Mouse (Mus musculus): ENCODE measurements at regions not wholly inside any gene's neighbourhood (a gene's known extent, or its start where the extent isn't known, plus 50 kb on each side); places are given as distances from the start of the nearest gene placed in this dataset.

DNA sequence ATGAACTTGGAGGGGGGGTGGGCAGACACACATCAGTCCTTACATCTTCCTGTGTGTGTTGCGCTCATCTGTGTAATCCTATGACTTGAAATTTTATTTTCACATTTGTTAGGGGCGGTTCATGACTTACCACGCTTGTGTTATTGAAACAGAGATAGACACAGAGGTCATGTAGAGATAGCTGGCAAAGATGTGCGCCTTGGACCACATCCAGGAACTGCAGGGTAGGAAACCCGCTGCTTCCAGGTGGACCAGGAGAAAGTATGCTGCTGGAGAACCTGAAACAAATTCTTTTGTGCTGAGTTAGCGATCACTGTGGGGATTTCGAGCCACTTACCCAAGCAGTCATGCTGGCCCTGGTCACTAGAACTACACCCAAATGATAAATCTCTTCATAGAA lies 89.1 kb downstream of the Kcnj2 start:
- no peak for DNase-seq

DNA sequence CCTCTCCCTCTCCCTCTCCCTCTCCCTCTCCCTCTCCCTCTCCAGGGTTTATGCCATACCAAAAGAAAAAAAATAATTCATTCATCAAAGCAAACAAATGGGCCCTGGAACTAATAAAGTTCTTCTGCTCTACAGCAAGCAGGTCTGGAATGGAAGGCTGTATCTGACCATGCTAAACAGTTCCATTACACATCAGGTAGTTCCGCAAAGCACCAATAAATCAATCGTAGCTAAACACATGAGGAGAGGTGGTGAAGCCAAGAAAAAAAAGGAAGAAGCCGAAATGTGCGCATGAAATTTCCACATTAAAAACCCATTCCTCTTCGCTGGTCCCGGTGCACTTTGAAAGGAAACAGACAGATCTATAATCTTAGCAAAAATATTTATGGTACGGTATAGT lies 89.8 kb downstream of the Kcnj2 start:
- no peak for DNase-seq

DNA sequence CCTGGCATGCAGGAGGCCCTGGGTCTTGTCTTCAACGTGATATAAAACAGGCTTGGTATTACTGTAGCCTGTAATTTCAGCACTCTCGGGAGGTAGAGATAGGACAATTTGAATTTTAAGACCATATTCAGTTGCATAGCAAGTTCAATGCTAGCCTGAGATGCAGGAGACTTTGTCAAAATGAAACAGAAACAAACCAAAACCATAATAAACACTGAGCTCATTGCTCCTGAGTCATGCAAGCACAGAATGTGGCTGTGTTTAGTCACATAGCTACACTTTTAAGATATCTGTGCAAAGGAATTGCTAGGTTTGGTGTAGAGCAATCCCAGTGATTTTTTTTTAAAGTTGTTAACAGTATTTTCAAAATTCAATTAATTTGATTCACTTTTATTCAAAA lies 93.3 kb downstream of the Kcnj2 start:
- DNase-seq: no peak

DNA sequence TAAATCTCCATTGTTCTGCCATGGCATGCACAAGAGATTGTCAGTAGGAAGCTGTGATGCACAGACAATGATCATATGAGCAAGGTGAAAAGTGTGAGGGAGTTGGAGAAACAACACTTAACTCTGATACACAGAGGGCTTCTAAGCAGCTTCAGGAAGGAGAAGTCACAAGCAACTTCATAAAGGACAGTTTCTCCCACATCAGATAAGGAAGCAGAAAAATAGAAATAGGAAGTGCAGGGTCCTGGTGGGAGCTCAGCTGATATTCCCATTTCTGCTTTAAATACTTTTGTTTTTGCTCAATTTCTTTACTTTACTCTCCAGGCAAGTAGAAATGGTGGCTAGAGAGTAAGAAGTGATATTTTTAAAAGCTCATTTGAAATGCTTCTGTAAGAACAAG lies 98.9 kb downstream of the Kcnj2 start:
- DNase-seq: no peak

DNA sequence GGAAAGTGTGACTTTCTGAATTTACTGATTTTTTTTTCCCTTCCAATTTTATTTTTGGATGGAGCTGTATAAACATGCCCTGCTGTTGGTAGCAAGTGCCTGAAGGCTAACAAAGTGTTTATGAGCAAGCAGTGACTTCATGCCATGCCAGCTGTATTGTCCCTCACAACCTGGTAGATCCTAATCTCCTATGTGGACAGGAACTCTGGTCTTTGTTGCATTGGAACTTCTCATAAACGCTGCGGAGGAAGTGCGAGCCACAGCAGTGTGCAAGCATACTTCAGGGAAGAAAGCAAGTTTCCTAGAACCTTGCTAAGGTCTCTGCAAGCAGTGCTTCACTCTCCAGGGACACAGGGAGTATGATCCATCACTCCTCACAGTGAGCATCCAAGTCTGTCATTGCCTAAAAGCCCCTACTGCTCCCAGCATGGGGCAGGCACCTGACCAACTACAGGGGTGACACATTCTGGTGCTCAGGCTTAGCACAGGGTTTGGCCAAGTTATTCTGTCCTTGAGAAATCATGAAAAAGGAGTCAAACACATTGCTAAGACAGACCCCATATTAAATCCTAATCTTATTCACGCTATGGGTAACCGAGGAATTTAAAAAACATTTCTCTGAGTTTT lies 104.3 kb downstream of the Kcnj2 start:
- DNase-seq: peak; percentile 6 to 38

DNA sequence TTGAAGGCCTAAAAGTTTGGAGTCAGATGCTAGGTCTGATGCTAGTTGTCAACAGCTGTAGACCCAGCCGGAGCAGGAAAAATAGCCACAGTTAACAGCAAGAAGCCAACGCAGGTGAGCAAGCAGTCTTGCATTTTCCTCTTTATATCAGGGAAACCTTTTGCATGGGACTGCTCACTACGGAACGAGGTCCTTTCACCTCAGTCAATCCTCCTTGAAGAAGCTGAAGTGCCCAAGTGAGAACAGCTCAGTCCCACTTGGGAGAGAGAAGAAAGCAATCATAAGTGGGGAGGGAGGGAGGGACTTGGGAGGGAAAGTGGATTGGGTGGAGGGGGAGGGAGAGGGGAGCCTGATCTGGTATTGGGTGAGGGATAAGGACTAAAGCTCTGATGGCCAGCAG lies 107.6 kb downstream of the Kcnj2 start:
- DNase-seq: no peak

DNA sequence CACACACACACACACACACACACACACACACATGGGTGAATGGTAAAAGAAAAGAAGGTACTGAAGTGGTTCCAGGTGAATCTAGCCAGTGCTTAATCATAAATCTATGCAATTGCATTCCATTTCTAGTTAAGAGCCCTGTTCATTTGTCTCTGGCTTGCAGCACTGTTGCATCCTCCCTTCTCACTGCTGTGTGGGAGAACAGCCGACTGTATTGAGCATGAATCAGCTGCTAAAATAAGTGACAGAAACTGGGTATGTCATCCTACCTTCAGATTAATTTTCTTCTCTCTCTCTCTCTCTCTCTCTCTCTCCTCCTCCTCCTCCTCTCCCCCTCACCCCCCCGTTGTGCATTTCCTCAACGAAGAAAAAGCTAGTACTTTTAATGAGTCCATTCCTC lies 109.6 kb downstream of the Kcnj2 start:
- DNase-seq: no peak

DNA sequence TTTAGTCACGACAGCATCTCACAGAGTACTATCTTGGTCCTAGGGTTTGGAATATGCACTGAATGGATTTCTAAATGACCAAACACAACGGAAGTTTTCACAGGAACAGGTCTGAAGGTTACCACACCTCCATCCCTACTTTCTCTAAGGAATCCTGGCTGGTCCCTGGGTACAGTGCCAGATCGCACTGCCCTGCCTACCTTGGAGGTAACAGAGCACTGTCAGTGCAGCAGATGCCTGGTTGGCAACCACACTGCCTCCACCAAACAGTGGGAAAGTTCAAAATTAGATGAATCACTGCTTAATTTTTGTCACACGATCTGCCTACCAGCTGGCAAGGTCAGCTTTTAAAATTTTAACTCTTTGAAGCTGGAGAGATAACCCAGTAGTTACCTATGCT lies 111.6 kb downstream of the Kcnj2 start:
- DNase-seq: no peak

DNA sequence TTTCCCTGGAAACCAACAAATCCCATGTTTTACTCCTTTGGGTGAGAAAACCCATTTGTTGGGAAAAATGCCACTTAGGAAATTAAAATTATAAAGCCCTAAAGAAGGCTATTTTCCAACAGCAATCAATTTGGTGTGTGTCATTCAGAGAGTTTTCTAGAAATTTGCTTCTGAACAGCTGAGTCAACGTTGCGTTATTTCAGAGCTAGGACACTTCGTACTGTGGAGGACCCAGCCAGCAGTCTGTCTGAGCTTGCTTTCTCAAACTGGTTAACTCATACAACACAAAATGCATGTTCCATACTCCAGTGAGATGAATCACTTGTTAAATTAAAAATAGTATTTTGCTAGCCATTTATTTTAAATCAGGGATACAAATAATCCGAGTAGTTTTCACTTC lies 131.5 kb downstream of the Kcnj2 start:
- DNase-seq: no peak

DNA sequence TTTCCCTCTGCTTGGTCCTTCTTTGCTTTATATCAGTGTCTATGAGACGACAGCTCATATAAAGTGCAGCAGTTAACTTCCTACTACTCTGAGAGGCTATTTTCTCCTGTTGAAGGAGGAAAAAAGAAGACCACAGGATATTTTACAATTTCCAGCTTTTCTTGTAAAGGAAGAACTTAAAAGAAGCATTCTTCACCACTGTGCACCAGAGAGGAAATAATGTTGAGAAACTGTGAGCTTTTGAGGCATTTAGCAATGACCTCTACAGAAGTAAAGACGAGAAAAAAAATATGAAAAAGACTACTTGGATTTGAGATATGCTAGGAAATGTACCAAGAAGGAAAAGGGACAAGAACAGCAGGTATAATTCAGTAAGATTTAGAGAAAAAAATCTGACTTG lies 134.5 kb downstream of the Kcnj2 start:
- no peak for DNase-seq

DNA sequence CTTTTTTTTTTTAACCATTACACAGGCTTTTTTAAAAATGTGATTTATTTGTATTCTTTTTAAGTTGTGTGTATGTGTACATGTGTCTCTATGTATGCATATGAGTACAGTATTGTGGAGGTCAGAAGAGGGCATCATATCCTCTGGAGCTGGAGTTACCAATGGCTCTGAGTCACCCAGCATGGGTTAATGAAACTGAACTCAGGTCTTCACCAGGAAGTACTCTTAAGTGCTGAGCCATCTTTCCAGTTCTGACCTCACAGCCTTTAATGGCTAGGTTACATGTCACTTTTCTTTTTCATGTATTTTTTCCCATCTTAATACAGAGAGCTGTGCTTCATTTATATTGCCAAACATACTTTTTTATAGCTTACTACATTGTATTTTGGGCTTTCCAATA lies 136.8 kb downstream of the Kcnj2 start:
- DNase-seq: no peak

DNA sequence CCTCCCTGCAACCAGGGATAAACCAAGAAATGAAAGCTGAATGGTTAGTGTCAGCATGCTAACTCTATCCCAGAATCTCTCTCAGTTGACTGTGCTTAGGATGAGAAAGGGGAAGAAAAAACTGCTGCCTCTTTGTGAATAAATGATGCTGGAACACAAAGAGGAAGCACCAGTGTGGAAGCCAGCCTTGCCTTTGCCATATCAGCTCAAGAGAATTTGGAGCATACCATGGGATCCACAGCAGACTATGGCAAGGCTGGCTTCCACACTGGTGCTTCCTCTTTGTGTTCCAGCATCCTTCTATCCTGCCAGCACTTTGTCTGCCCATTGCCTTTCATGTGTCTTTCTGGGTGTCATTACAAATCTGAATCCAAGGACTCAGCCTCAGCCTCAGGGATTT lies 144.6 kb downstream of the Kcnj2 start:
- no peak for DNase-seq

DNA sequence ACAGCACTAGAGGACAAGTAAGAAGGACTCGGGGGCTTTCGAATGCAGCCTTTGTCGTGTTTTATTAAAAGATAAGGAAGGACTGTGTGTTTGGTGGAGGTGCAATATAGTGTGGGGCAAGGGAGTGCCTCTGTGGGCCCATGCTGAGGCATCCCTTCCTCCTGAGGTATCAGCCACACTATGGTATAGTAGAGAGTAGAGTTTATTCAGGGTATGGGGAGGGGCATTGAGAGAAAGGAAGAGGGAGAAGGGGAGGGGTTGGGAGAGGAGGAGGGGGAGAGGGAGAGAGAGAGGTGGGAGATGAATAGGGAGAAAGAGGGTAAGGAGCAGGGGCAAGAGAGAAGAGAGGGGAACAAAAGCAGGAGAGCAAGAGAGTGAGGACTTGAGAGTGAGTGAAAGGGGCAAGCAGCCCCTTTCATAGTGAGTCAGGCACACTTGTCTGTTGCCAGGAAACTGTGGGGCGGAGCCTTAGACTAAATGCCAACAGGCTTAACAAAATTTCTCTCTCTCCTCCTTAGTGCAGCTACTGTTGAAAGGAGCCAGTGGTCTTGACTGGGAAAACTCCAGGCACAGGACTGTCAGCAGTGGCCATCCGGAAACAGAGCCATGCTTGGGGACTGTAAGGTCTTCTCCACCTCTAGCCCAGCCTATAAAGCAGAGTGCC lies 146.2 kb downstream of the Kcnj2 start:
- no peak for DNase-seq

DNA sequence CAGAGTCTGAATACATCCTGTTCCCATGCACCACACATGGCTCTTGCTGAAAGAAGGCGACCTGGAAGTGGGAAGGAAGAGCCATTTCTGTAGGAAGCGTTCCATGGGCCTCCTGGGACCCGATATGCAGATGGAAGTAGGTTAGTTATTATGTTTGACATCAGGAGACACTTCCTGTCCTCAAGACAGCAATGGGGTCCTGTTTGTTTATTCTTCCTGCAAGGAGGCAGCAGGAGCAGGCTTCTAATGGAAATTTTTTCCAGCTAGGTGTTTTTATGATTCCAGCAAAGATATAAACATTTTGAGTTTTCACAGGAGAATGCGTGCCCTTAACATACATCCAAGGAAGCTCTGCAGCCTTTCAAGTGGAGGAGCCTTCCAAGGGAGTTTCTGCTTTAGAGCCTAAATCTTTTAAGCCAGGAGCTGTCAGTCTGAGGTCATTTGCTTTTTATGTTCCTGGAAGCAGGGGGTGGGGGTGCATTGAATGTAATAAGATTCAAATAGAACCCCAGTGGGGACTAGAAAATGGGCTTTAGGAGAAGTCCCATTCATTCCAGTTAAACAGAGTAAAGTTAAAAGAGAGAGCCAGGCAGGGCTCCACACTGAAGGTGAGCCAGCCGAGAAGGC lies 146.9 kb downstream of the Kcnj2 start:
- DNase-seq: no peak

DNA sequence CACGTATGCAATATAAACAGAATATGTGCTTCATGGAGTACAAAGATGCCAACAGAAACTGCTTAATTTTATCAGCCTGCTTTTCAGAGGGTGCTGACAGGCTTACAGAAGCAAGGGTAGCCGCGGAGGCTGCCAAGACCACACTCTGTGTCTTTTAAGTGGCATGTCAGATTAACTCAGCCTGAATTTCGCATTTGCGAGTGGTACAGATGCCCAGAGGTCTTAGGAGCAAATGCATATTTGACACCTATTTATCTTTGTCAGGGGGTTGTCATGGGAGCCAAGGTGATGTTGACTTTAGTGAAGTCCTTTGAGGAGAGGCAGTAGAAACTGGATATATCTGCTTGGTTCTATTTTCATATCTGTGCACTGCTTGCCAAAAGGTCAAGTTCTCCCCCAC lies 149.0 kb downstream of the Kcnj2 start:
- DNase-seq: no peak

DNA sequence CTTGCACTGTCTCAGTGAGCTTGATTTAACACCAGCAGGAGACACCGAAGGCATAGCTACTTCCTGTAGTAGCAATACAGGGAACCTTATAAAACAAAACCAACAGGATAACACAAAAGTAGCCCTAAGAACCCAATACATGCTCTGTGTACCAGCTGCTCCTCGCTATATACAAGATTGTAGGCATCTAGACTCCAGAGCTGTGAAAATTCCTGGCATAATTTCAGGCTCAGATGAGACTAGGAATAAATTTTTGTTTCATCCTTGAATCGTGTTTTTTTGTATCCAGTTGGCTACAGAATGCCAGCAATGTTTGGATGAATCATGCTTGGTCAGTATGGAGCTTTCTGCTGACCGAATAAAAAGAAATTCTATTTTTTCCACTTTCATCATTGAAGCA lies 157.9 kb downstream of the Kcnj2 start:
- DNase-seq: no peak

DNA sequence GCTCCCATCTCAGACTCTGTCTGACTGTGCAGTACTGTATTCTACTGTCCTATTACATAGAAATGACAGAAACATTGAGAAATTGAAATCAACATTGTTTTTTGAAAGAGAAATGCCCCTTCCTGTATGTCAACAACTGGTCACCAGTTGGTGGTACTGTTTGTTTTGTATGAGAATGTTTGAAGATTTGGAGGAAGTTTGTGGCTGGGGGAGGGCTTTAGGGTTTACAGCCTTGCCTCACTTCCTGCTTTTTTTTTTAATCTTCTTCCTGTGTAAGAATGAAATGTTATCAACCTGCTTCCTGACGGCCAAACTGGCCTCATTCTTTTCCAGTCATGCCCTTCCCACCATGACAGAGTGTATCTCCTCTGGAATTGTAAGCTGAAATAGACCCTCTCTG lies 161.3 kb downstream of the Kcnj2 start:
- DNase-seq: no peak

DNA sequence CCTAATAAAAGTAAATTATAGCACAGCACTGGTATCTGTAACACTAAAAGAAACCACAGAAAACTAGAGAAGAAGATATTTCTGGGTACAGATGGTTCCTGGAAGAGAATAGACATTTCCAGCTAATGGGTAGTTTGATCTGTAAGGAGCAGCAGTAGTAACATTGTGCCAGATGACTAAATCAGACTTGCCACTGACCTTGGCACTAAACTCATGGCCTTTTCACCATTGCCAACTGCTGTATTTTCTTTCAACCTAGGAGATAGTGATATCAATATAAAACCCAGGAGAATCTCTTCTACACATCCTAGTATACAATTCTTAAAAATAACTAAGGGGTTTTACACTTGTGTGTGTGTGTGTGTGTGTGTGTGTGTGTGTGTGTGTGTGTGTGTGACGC lies 170.8 kb downstream of the Kcnj2 start:
- no peak for DNase-seq

DNA sequence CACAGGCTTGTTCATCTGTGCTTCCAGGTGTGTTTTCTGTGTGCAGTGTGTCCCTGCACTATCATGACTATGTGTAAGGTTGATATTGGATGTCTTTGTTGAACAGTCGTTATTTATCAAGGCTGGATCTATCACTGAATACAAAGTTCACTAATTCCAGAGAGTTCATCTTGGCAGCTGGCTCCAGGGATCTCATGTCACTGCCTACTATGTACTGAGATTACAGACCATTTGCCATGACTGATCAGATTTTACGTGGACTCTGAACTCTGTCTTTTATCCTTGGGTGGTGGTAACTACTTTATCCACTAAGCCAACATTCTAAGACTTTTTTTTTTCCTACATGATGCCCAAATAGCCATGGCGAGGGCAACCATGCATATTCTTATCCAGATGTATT lies 173.8 kb downstream of the Kcnj2 start:
- DNase-seq: no peak

DNA sequence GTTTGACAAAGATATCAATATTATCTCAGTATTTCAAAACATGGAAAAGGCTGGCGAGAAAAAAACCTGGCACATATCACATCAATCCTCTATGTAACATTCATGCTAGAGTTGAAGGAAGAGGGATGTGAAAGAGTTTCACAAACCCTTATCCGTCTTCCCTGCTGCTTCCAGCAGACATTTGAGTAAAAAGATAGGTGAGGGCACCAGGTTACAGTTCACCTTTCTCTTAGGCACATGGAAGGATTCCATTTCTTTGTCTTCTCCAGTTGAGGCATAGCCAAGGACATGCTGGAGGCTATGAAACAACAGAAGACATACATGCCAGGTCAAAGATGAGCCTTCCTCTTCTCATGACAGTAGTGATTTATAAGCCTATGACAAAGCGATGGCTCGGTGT lies 186.3 kb downstream of the Kcnj2 start:
- DNase-seq: no peak

DNA sequence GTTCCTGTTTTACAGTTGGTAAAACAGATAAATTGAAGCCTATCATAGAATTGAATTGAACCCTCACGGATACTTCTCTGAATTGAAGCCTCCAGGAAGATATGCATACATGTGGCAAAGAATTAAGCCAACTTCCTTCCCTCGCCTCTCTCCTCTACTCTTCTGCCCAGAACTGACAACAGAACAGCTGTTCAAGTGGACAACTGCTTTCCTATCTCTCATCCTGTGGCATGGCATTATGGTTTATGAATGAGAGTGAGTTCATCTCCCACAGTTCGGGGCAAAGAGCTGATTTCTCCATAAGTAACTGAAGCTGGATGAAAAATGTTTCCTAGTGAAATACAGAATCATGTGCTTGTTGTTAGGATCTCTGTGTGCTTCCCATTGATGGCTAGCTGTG lies 190.6 kb downstream of the Kcnj2 start:
- no peak for DNase-seq

DNA sequence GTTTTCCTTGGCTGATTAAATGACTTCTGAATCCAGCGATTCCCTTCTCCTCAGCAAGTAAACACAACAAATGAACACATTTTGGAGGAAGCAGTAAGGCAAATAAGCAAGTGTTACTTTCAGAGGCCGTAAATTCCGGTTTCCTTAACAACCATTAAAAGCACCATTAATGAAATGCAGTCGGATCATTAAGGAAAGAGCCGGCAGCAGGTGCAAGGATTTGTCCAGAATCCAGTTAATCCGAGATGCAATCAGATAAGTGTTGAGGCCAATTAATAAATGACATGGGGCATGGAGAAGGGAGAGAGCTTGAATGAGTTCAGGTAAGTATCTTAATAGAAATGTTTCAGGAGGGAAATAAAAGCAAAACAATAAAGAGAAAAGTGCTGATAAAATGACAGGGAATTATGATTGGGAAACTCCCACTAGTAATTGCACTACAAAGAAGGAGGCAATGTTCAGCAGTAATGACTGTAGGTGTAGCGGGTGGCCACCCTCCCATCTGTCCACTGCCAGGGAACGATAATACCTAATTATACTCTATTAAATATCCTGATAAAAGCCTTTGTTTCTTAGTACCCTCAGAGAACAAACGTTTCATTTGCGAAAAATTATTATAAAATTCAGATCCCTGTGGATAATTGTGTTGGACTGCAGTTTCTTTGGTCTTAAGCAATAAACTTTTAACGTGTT lies 194.9 kb downstream of the Kcnj2 start:
- no peak for DNase-seq

DNA sequence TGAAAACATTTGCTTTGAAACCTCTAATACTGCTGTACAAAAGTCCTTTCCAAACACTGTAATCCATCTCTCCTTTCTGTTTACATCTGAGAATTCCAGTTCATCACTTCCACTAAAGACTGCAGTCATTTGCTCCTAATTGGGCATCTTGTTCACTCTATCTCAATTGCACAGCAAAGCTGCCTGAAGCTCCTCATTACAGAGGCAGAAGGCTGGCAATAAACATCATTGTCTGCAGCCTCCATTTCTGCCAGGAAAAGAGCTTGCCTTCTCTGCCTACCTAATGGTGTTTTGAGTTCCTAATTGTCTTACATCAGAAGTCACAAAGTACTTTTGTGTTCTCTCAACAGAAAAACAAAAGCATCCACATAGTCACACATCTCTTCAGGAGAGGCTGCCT lies 207.7 kb downstream of the Kcnj2 start:
- no peak for DNase-seq

DNA sequence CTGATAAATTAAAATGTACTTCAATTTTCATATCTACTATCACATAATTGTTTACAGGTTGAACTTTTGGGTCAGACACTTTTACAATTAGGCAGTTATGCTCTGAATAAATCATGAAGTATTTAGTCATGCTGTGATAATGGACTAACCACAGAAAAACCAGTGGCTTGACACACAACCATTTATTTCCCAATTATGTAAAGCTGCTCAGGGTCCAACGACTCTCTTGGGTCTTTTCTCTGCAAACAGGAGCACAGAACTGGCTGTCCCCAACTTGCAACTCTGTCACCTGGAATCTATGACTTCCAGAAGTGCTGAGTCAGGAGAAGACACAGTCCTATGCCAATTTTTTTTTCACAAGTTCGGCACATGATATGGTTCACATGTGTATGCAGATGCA lies 214.8 kb downstream of the Kcnj2 start:
- no peak for DNase-seq
